ENCODE assay signal across 9 mouse cellular contexts in the genomic region with DNA sequence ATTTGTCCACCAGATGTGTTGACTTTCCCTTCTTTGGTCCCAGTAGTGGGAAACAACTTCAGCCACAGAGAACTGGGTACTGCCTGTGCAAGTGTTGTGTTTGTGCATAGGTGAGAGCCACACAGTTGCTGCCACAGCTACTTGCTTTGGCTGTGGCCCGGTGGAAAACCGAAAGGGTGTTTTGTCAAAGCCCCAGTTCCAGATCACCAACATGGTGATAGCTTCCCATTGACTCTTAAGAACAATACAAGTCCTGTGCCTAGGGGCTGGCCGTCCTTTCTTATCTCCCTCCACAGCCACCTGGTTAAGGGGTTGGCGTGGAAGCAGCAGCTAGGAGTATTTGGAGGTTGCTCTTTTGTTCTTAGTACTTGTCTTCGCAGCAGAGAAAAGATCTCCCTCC. TPM values are rescaled to one million over a fixed set of nuclear protein-coding genes. Genes with fewer than 3 reads are reported as not detected.
DNase-seq lines count a peak whose midpoint lies in the region; ATAC-seq and TF ChIP-seq lines count a peak whose summit lies in the region.
"Had no signal": no experiment of that assay in that cellular context is flagged by ENCODE, and none has a peak within 500 bp of the region (broad histone marks: within the 10 kb centered on the region; RNA-seq: fewer than 3 reads in every experiment).

No protein-coding gene starts in this region.

- H3K4me3 ChIP-seq in lung, embryonic 15.5 days = peak overlapping the region; percentile 14
- no peak overlapping the region for H3K4me3 ChIP-seq in embryonic fibroblast, embryonic 13.5 days (ENCODE audit: insufficient read depth, low read length)
- H3K4me3 ChIP-seq in intestine, postnatal 0 days (ENCODE audit: low read depth, low read length) = no peak overlapping the region
- H3K4me3 ChIP-seq in small intestine, adult 2 months (ENCODE audit: low read depth, low read length) = no peak overlapping the region

- DNase-seq in lung, adult 18-20 months = no peak
- DNase-seq in right cerebral cortex, adult 18-20 months = no peak
- no peak for DNase-seq in c-Kit-positive CD71-positive TER-119-positive erythroid progenitor cells, embryonic 14.5 days (ENCODE audit: low spot score)
- no peak for DNase-seq in layer of hippocampus, postnatal 36 days

- no peaks in the 10 kb centered on the region for H3K9me3 ChIP-seq in lung, embryonic 15.5 days
- H3K9me3 ChIP-seq in intestine, postnatal 0 days (ENCODE audit: control insufficient read depth) = no peaks in the 10 kb centered on the region

- no peak for TF ChIP-seq CTCF in embryonic fibroblast, embryonic 13.5 days (IDR thresholded peaks at IDR 0.05; ENCODE audit: borderline replicate concordance, insufficient read depth, low read length)
- TF ChIP-seq CTCF in intestine, postnatal 0 days (IDR thresholded peaks at IDR 0.05; ENCODE audit: low read depth) = no peak
- no peak for TF ChIP-seq CTCF in small intestine, adult 2 months (IDR thresholded peaks at IDR 0.05; ENCODE audit: extremely low read depth, insufficient read length, insufficient replicate concordance, low read depth, low read length)

- peak overlapping the region; percentile 39; the same call in 1 of the 2 replicates for H3K9ac ChIP-seq in lung, embryonic 15.5 days
- H3K9ac ChIP-seq in intestine, postnatal 0 days (ENCODE audit: low read depth, low read length) = no peak overlapping the region

- peaks cover 19% of the 10 kb centered on the region for H3K36me3 ChIP-seq in lung, embryonic 15.5 days
- peaks cover 8% of the 10 kb centered on the region; the same call in 1 of the 2 replicates for H3K36me3 ChIP-seq in intestine, postnatal 0 days (ENCODE audit: control insufficient read depth, insufficient read depth)
- 0 out of 2 replicates have a peak, but pooled peaks cover under 1% of the 10 kb centered on the region for H3K36me3 ChIP-seq in small intestine, adult 2 months (ENCODE audit: control insufficient read depth, insufficient read depth, low read length)

- peak overlapping the region; percentile 70 for H3K4me2 ChIP-seq in lung, embryonic 15.5 days
- peak overlapping the region; percentile 60 for H3K4me2 ChIP-seq in intestine, postnatal 0 days (replicated peaks; ENCODE audit: low read depth)

- peak overlapping the region; percentile 96 for H3K27ac ChIP-seq in lung, embryonic 15.5 days
- peak overlapping the region; percentile 96 for H3K27ac ChIP-seq in embryonic fibroblast, embryonic 13.5 days (ENCODE audit: insufficient read depth, low read length)
- peak overlapping the region; percentile 36 for H3K27ac ChIP-seq in intestine, postnatal 0 days (ENCODE audit: low read depth, low read length)
- H3K27ac ChIP-seq in small intestine, adult 2 months (ENCODE audit: insufficient read depth, low read depth, low read length) = peak overlapping the region; percentile 23; the same call in 1 of the 2 replicates

- no peak for ATAC-seq in lung, embryonic 15.5 days (ENCODE audit: borderline replicate concordance, extremely low read depth, low FRiP score, low TSS enrichment)
- ATAC-seq in intestine, postnatal 0 days = no peak

- TF ChIP-seq POLR2A in embryonic fibroblast, embryonic 13.5 days (IDR thresholded peaks at IDR 0.05; ENCODE audit: low read depth, low read length) = no peak
- no peak for TF ChIP-seq POLR2A in small intestine, adult 2 months (IDR thresholded peaks at IDR 0.05; ENCODE audit: low read depth, low read length)

- WGBS in lung, embryonic 15.5 days = 7% methylated on average over 5 of the region's 5 CpGs
- WGBS in intestine, postnatal 0 days = 26% methylated on average over 5 of the region's 5 CpGs
- WGBS in small intestine, adult 2 months = 11% methylated on average over 5 of the region's 5 CpGs

- H3K27me3 ChIP-seq in lung, embryonic 15.5 days = no peaks in the 10 kb centered on the region
- no peaks in the 10 kb centered on the region for H3K27me3 ChIP-seq in intestine, postnatal 0 days (replicated peaks; ENCODE audit: control insufficient read depth, insufficient read depth, low read length)
- H3K27me3 ChIP-seq in small intestine, adult 2 months (ENCODE audit: control insufficient read depth, insufficient read depth, low read length) = no peaks in the 10 kb centered on the region

- peaks cover 81% of the 10 kb centered on the region for H3K4me1 ChIP-seq in lung, embryonic 15.5 days
- H3K4me1 ChIP-seq in embryonic fibroblast, embryonic 13.5 days (ENCODE audit: control insufficient read depth, insufficient read depth, low read length) = peaks cover 16% of the 10 kb centered on the region
- H3K4me1 ChIP-seq in intestine, postnatal 0 days (replicated peaks; ENCODE audit: control insufficient read depth, insufficient read depth, low read length) = peaks cover 22% of the 10 kb centered on the region; the same call in 1 of the 2 replicates
- H3K4me1 ChIP-seq in small intestine, adult 2 months (ENCODE audit: control insufficient read depth, insufficient read depth, insufficient read length, low read length) = peaks cover 32% of the 10 kb centered on the region

RNA-seq across cellular contexts. Expression of gene Ephb3, which starts 5.6 kb away (rescaled TPM):
- polyA plus RNA-seq in lung, embryonic 15.5 days (2015; fragmentation: Nextera tagmentation; extraction: Ambion mirVana) = 28.4 and 29.8 TPM in 2 replicates
- polyA plus RNA-seq in embryonic fibroblast, embryonic 13.5 days (2011; ENCODE audit: insufficient read length, low read depth, missing spikeins) = 23.6 and 45.5 TPM in 2 replicates
- 3.9 and 4.0 TPM in 2 replicates for polyA plus RNA-seq in intestine, postnatal 0 days (2015; fragmentation: Nextera tagmentation; extraction: Ambion mirVana)
- 9.3 and 11.3 TPM in 2 replicates for polyA plus RNA-seq in small intestine, adult 2 months (2012; rRNA removed)
- 10 to 100 TPM; 17.3 to 19.4 TPM for total RNA-seq in layer of hippocampus, postnatal 36 days (2021)

RNA-seq across cellular contexts. Expression of gene Teddm3, which starts 56.4 kb away (rescaled TPM):
- polyA plus RNA-seq in lung, embryonic 15.5 days (2015; fragmentation: Nextera tagmentation; extraction: Ambion mirVana) = not detected in 2 replicates
- polyA plus RNA-seq in embryonic fibroblast, embryonic 13.5 days (2011; ENCODE audit: insufficient read length, low read depth, missing spikeins) = not detected in 2 replicates
- polyA plus RNA-seq in intestine, postnatal 0 days (2015; fragmentation: Nextera tagmentation; extraction: Ambion mirVana) = 0.17 and 1.2 TPM in 2 replicates
- 10.6 TPM in 1 of 2 replicates, not detected in the other for polyA plus RNA-seq in small intestine, adult 2 months (2012; rRNA removed)
- 1 to 10 TPM; 1.1 to 1.2 TPM for total RNA-seq in layer of hippocampus, postnatal 36 days (2021)
- total RNA-seq: adrenal gland, postnatal 10 days had no signal

Comparison
In these comparisons a context has a peak if more than half of its experiments do, and no peak if none do; other contexts are left out.
1. H3K27ac ChIP-seq: peak in every context shown above with its lines; median percentile 96 in lung, embryonic 15.5 days; 96 in embryonic fibroblast, embryonic 13.5 days; 36 in intestine, postnatal 0 days; 23 in small intestine, adult 2 months.